Mouse (Mus musculus) forebrain, embryonic 11.5 days (tissue): ENCODE data around the gene Fcmr. TPM values are rescaled to one million over a fixed set of nuclear protein-coding genes. Genes with fewer than 3 reads are reported as not detected.

Source experiments
- ATAC-seq: fragments of 200-750 bp; cut with Nextera tagmentation; replicated peaks from 2 replicates; pipeline ENCODE4 v1.8.0; 2017; ENCODE audit warnings: moderate TSS enrichment; ENCODE audit not compliant: low FRiP score
- DNase-seq: peaks from one replicate; pipeline ENCODE4 v3.0.0-alpha.2; 2017; ENCODE audit warnings: low spot score
- H3K27ac ChIP-seq: fragments of 300-500 bp; sonication (generic); 2 replicates; pipeline ENCODE4 v1.5.1; 2014; ENCODE audit warnings: low read depth, low read length
- H3K27me3 ChIP-seq: fragments of 300-500 bp; sonication (generic); 2 replicates; pipeline ENCODE4 v1.6.1; 2014; ENCODE audit warnings: mild to moderate bottlenecking, low read length, mixed read lengths; ENCODE audit not compliant: control insufficient read depth, insufficient read depth
- H3K36me3 ChIP-seq: fragments of 300-500 bp; sonication (generic); 2 replicates; pipeline ENCODE4 v1.6.1; 2014; ENCODE audit warnings: mild to moderate bottlenecking, low read length, moderate library complexity, mixed read lengths; ENCODE audit not compliant: control insufficient read depth, insufficient read depth
- H3K4me1 ChIP-seq: fragments of 300-500 bp; sonication (generic); replicated peaks from 2 replicates; pipeline ENCODE4 v1.6.1; 2014; ENCODE audit warnings: low read length, mixed read lengths; ENCODE audit not compliant: control insufficient read depth, insufficient read depth
- H3K4me2 ChIP-seq: fragments of 300-500 bp; sonication (generic); 2 replicates; pipeline ENCODE4 v1.6.1; 2014; ENCODE audit warnings: low read depth, mild to moderate bottlenecking, low read length, moderate library complexity, mixed read lengths; ENCODE audit not compliant: severe bottlenecking
- H3K4me3 ChIP-seq: fragments of 300-500 bp; sonication (generic); 2 replicates; pipeline ENCODE4 v1.5.1; 2014; ENCODE audit warnings: low read depth, low read length
- H3K9ac ChIP-seq: fragments of 300-500 bp; sonication (generic); 2 replicates; pipeline ENCODE4 v1.6.1; 2014; ENCODE audit warnings: low read length
- H3K9me3 ChIP-seq: fragments of 300-500 bp; sonication (generic); 2 replicates; pipeline ENCODE4 v1.6.1; 2016; ENCODE audit warnings: low read length, mixed read lengths; ENCODE audit not compliant: control insufficient read depth
- WGBS: fragments of 180-500 bp; shearing (Covaris S2); extraction: QIAGEN DNeasy Blood & Tissue Kit; methylation state at CpG from one replicate; pipeline ENCODE4 v1.1.7; 2014; 5-methylcytosine and 5-hydroxymethylcytosine counted together
- polyA plus RNA-seq: library from polyadenylated mRNA; unstranded; fragments of >200 nt; fragmentation: Nextera tagmentation; extraction: Ambion mirVana; gene quantifications from 2 replicates; pipeline ENCODE4 v1.2.1, GENCODE M21; 2014

Fcmr gene
- polyA plus RNA-seq, 1 experiment from 2014 or later, result not detected

GRCm38 (mm10) chr1:130832230-130833149, 33.0 kb upstream of the Fcmr start:
- no peak overlapping the region for H3K4me2 ChIP-seq
- no peaks in the 10 kb centered on the region for H3K9me3 ChIP-seq
- H3K4me3 ChIP-seq, result no peak overlapping the region
- H3K9ac ChIP-seq, result no peak overlapping the region
- no peaks in the 10 kb centered on the region for H3K27me3 ChIP-seq
- ATAC-seq, result no peak
- no peak for DNase-seq
- no peaks in the 10 kb centered on the region for H3K36me3 ChIP-seq
- WGBS, result 86% methylated on average over 5 of the region's 5 CpGs
- no peaks in the 10 kb centered on the region for H3K4me1 ChIP-seq
- H3K27ac ChIP-seq, result no peak overlapping the region

DNA sequence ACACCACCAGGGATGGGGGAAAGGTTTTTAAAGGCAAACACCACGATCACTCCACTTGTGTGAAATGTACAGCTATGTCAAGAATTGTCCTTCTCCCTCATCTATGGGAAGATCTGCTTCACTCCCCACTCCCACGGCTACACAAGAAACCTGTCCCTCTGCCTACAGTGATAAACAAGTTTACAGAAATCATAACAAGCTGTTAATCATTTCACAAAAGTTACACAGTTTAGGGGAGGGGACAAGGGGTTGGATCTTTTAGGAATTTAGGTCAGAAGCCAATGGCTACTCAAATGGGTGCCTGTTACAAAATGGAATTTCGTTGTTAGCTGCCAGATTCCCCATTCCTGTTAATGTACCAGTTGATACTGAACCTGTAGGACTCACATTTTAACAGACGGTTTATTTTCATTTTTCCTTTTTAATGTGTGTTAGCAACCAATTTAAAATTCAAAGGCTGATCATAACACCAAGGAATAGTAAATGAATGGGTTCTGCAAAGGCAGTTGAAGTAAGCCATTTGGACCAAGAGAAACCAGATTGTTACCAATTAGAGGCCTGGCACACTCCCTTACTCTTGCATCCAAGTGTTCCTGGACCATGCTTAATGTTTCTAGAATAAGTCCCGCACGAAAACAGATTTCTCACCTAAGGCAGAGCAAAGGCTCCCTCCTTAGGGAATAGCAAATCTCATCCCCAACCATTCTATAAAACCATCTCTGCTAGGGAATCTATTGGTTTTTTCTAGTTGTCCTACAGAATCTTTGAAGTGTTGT, 30.1 kb upstream of the Fcmr start:
- ATAC-seq (no peak), DNase-seq (no peak)
- Histone ChIP-seq H3K4me2 (no peak overlapping the region), H3K9me3 (no peaks in the 10 kb centered on the region), H3K4me3 (no peak overlapping the region), H3K9ac (no peak overlapping the region), H3K4me1 (no peaks in the 10 kb centered on the region), H3K27ac (no peak overlapping the region), H3K36me3 (no peaks in the 10 kb centered on the region), H3K27me3 (no peaks in the 10 kb centered on the region)
- WGBS, result 91% methylated on average over 6 of the region's 6 CpGs

GRCm38 (mm10) chr1:130838288-130838687, 27.2 kb upstream of the Fcmr start:
- ATAC-seq, result no peak
- no peak for DNase-seq
- H3K27ac ChIP-seq, result no peak overlapping the region
- H3K4me2 ChIP-seq, result no peak overlapping the region
- no peak overlapping the region for H3K9ac ChIP-seq
- no peaks in the 10 kb centered on the region for H3K4me1 ChIP-seq
- no peaks in the 10 kb centered on the region for H3K27me3 ChIP-seq
- 56% methylated on average over 6 of the region's 6 CpGs for WGBS
- H3K4me3 ChIP-seq, result no peak overlapping the region
- no peaks in the 10 kb centered on the region for H3K36me3 ChIP-seq
- H3K9me3 ChIP-seq, result no peaks in the 10 kb centered on the region

GRCm38 (mm10) chr1:130840599-130841379, 24.7 kb upstream of the Fcmr start:
- Histone ChIP-seq H3K36me3 (no peaks in the 10 kb centered on the region), H3K4me2 (no peak overlapping the region), H3K4me3 (no peak overlapping the region), H3K9ac (no peak overlapping the region), H3K27me3 (no peaks in the 10 kb centered on the region), H3K9me3 (no peaks in the 10 kb centered on the region), H3K4me1 (no peaks in the 10 kb centered on the region), H3K27ac (no peak overlapping the region)
- DNase-seq (peak; percentile 5), ATAC-seq (no peak)
- WGBS, result 85% methylated on average over 8 of the region's 8 CpGs

DNA sequence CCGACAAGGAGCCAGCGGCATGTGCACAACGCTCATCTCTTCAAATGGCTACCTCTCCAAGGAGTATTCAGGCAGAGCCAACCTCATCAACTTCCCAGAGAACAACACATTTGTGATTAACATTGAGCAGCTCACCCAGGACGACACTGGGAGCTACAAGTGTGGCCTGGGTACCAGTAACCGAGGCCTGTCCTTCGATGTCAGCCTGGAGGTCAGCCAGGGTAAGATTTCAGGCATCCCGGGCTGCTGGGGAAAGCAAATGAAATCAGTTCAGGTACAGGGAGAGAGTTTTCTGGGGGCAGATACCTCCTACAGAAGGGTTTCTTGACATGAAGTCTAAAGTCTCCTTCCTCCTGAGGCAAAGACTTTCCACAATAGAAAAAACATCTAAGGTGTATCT, 23.8 kb upstream of the Fcmr start:
- no peak overlapping the region for H3K4me3 ChIP-seq
- H3K27ac ChIP-seq, result no peak overlapping the region
- H3K36me3 ChIP-seq, result no peaks in the 10 kb centered on the region
- no peak for ATAC-seq
- no peaks in the 10 kb centered on the region for H3K9me3 ChIP-seq
- H3K9ac ChIP-seq, result no peak overlapping the region
- WGBS, result 90% methylated on average over 7 of the region's 7 CpGs
- no peaks in the 10 kb centered on the region for H3K27me3 ChIP-seq
- DNase-seq, result peak; percentile 30
- no peak overlapping the region for H3K4me2 ChIP-seq
- H3K4me1 ChIP-seq, result no peaks in the 10 kb centered on the region

DNA sequence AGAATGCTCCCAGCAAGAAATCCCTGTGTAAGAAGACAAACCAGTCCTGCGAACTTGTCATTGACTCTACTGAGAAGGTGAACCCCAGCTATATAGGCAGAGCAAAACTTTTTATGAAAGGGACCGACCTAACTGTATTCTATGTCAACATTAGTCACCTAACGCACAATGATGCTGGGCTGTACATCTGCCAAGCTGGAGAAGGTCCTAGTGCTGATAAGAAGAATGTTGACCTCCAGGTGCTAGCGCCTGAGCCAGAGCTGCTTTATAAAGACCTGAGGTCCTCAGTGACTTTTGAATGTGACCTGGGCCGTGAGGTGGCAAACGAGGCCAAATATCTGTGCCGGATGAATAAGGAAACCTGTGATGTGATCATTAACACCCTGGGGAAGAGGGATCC, 21.0 kb upstream of the Fcmr start:
- Histone ChIP-seq H3K9me3 (no peaks in the 10 kb centered on the region), H3K27ac (no peak overlapping the region), H3K4me3 (no peak overlapping the region), H3K36me3 (no peaks in the 10 kb centered on the region), H3K9ac (no peak overlapping the region), H3K27me3 (no peaks in the 10 kb centered on the region), H3K4me1 (no peaks in the 10 kb centered on the region), H3K4me2 (no peak overlapping the region)
- DNase-seq (no peak), ATAC-seq (no peak)
- WGBS, result 93% methylated on average over 7 of the region's 7 CpGs

DNA sequence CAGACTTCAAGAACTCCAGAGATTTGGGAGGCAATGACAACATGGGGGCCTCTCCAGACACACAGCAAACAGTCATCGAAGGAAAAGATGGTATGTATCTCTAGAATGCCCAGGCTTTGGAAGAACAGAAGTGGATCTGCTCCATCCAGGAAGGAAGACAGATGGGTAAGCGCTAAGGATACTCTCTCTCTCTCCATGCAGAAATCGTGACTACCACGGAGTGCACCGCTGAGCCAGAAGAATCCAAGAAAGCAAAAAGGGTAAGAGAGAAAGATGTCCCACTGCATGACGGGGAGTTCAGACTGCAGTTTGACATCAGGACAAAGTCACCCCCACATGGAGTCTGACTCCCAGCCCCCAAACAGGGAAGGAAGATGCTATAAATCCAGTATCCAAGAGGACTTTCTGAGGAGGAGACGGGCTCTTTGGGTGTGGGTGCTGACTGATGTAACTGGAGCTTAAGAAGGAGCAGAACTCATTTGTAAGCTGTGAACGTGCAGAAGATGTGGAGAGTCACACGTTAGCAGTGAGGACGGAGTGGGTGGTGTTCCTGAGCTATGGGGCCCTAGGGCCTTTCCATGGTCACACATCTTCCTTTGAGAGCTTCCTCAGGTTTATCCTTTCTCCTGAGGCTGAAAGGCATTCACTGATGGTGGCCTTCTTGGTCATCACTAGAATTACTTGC, 15.8 kb upstream of the Fcmr start:
- no peaks in the 10 kb centered on the region for H3K36me3 ChIP-seq
- H3K4me3 ChIP-seq, result no peak overlapping the region
- ATAC-seq (no peak), DNase-seq (no peak)
- H3K4me2 ChIP-seq, result no peak overlapping the region
- no peak overlapping the region for H3K9ac ChIP-seq
- no peak overlapping the region for H3K27ac ChIP-seq
- whole genome bisulfite sequencing, result 94% methylated on average over 10 of the region's 10 CpGs
- H3K4me1 ChIP-seq, result no peaks in the 10 kb centered on the region
- H3K9me3 ChIP-seq, result no peaks in the 10 kb centered on the region
- H3K27me3 ChIP-seq, result no peaks in the 10 kb centered on the region

DNA sequence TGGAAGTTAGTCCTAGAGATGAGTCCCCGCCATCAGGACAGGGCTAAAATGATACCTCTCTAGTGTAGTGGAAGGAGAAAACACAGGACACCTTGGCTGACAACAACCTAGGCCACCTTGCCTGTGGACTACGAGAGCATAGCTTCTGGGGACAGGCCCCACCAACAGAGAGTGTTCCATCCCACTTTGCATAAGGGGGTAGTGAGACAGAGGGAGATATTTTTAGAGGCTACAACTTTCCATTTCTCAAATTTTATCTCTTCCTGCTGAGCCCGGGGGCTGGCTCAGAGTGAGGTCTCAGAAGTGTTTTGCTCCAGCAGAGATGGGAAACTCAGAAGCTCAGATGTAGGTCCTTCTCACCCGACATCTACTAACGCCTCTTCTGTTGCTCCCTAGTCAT, 15.1 kb upstream of the Fcmr start:
- 88% methylated on average over 5 of the region's 5 CpGs for WGBS
- DNase-seq (no peak), ATAC-seq (no peak)
- H3K9ac ChIP-seq, result no peak overlapping the region
- H3K9me3 ChIP-seq, result no peaks in the 10 kb centered on the region
- H3K36me3 ChIP-seq, result no peaks in the 10 kb centered on the region
- no peak overlapping the region for H3K27ac ChIP-seq
- H3K4me1 ChIP-seq, result no peaks in the 10 kb centered on the region
- H3K4me3 ChIP-seq, result no peak overlapping the region
- H3K27me3 ChIP-seq, result no peaks in the 10 kb centered on the region
- H3K4me2 ChIP-seq, result no peak overlapping the region
